Mouse (Mus musculus) embryonic stem cell, embryonic (primary cell): Measurements from ENCODE around the gene Gramd1a.

ENCODE experiments used
- CTCF ChIA-PET, 4 experiments: fragments of 300-600 bp in 2 of 4; fragments of 350-600 bp in 2 of 4; sonication (Branson Sonifier 250); formaldehyde crosslinking; loops; one replicate each; lab custom pipeline; 2022; ENCODE audit warnings: inconsistent platforms in 2 of 4; lab: Charles Lee
- POLR2A ChIA-PET, 4 experiments: fragments of 300-600 bp in 2 of 4; fragments of 350-600 bp in 2 of 4; sonication (Branson Sonifier 250); formaldehyde crosslinking; loops; one replicate each; lab custom pipeline; 2022; ENCODE audit warnings: antibody characterized with exemption in 4 of 4, inconsistent platforms in 1 of 4; lab: Charles Lee

Gramd1a gene

DNA sequence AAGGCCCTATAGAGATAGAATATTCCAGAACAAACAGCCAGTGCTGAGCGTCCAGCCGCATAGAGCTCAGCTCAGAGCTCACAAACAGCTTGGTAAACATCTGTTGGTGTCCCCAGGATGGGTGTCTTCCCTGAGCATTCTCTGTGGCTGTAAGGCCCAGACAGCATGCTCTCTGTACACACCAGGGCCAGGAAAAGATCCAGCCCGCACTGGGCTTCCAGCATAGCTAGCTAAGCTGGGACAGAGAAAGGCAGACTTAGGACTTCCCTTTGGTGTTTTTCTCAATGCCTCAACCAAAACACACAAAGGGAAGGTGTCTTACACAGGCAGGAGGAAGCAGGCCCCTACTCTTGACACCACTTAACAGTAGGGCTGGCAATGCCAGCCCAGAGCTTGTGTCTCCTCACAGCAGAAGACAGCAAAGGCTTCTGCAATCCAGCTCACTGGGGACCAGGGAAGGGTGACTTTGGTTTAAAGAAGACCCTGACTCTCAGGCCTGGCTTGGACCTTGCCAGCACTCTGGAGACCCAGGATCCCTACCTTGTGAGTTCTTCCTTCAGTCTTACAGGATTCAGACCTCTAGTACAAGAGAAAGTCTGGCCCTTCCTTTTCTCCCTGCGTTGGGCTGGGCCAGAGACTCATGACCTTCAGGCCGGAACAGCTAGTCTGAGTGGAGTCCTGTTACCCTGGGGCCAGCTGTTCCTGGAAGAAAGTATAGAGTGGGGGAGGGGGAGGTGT, at the start of gene Gramd1a:
Gene Gramd1a (minus strand): TSS at position 601 of the 738 bp plus-strand sequence.
- ChIA-PET POLR2A (interaction anchor here (0.6 to 3.0 kb wide), 25 partner anchors 8 to 967 kb away, joined by 3 to 20 read pairs (median 6); partner anchors contain the start of genes Scn1b (in 1 of the 4) and Usf2 (in 1 of the 4)), CTCF (interaction anchor here (0.5 to 2.9 kb wide), 48 partner anchors 8 to 530 kb away, joined by 3 to 29 read pairs (median 6); partner anchors contain the start of genes Cox6b1 (in 1 of the 4) and Lgi4 (in 1 of the 4))

DNA sequence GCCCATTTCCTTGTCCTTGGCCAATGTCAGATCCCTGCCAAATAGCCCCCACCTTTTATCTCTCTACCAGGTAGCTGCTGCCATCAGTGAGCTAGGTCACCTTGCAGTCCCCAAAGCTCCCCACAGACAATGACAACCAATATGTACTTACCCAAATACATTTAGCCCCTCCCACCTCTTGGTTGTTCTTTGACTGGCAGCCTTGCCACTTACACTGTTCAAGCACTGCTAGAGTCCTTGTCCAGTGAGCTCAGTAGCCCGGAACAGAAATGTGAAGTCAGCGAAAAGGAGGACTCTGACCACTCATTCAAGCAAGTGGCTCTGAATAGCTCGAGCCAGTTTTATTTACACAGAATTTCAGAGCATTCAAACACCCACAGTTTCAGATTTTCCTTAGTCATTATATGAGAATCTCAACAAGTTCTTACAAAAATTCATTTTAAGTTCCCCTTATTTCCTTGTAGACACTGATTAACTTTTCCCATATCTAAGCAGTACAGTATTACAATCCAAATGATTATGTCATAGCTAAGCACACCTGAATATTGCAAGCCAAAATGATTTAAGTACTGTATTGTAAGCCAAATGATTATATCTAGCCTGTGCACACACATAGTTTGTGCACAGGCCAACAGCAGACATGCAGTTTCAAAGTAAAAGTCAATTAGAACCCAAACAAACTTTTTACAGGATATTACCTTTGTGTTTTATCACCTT, 40.1 kb upstream of the Gramd1a start:
- ChIA-PET CTCF (no interaction called here), POLR2A (no interaction called here)

DNA sequence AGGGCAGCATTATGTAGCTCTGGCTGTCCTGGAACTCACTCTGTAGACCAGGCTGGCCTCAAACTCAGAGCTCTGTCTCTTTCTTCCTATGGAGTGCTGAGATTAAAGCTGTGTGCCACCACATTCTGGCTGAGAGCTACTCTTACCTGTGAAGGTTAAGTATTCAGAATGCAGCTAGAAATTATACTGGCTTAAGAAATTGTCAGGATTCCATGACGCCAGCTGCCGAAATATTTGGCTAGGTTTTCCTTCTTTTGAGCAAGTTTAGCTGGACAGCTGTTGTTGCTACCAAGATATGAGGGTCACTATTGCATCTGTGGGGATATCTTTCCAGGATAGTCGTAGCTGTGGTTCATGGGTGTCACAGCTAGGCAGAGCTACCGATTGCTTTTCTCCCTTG, 29.0 kb upstream of the Gramd1a start:
- ChIA-PET CTCF (interaction anchor here in 2 of 4 experiments (0.6 to 1.6 kb wide), 4 partner anchors 11 to 79 kb away, joined by 3 to 5 read pairs (median 4); no protein-coding TSS in a partner anchor), POLR2A (interaction anchor here in 1 of 4 experiments (1.2 kb wide), 1 partner anchor 28 kb away, joined by 3 read pairs; no protein-coding TSS in a partner anchor)

DNA sequence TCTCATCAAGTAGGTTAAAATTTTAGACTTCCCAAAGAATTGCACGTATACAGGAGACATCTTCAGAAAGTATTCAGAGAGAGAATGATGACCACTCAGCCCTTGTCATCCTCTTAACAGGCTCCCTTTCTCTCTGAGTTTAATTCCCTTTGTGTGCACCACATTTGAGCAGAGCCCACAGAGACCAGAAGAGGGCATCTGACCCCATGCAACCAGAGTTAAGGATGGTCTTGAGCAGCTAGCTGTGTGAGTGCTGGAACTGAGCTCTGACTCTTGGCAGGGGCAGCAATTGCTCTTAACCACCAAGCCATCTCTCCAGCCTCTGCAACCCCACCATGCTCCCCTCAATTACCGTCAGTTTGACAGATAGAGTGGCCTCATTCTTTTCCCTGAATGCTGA, 27.2 kb upstream of the Gramd1a start:
- CTCF ChIA-PET = interaction anchor here in 2 of 4 experiments (0.5 to 1.6 kb wide), 4 partner anchors 9 to 179 kb away, joined by 3 to 4 read pairs (median 3); no protein-coding TSS in a partner anchor
- POLR2A ChIA-PET = no interaction called here

DNA sequence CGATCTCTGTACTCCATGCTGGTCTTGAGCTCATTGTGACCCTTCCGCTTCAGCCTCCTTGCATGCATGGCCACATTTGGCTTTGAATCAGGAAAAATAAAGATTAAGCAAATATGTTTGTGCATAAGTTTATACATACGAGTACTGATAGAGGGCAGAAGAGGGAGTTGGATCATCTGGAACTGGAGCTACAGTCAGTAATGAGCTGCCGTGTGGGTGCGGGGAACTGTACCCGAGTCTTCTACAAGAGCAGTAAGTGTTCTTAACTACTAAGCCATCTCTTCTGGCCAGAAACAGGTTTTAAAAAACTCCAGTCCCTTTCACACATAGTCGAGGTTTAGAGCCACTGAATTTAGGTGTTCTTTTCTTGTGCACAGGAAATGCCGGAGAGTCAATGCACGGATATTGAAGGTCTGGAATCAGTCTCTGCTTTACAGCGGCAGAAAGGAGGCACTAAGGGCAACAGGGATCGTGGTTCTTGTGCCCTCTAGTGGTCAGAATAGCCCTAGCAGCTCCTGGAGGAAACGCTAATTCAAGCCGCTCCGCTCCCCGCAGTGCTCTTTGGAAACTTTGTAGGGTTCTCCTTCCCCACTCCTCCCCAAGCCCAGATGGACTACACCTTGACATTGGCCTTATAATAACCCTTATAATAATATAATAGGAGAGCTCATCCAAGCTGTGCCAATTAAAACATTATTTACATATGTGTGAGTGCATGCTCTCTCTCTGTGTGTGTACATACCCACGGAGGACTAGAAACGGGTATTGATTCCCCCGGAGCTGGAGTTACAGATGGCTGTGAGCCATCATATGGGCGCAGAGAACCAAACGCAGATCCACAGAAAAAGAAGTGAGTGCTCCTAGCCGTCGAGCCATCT, 21.4 kb upstream of the Gramd1a start:
- ChIA-PET POLR2A (interaction anchor here in 3 of 4 experiments (0.7 to 1.6 kb wide), 10 partner anchors 15 to 79 kb away, joined by 3 to 8 read pairs (median 4); partner anchors contain the start of gene Gramd1a (in 1 of the 3)), CTCF (interaction anchor here (0.6 to 2.4 kb wide), 48 partner anchors 9 to 367 kb away, joined by 3 to 17 read pairs (median 4); partner anchors contain the start of genes Gramd1a (in 3 of the 4) and Lgi4 (in 1 of the 4))

DNA sequence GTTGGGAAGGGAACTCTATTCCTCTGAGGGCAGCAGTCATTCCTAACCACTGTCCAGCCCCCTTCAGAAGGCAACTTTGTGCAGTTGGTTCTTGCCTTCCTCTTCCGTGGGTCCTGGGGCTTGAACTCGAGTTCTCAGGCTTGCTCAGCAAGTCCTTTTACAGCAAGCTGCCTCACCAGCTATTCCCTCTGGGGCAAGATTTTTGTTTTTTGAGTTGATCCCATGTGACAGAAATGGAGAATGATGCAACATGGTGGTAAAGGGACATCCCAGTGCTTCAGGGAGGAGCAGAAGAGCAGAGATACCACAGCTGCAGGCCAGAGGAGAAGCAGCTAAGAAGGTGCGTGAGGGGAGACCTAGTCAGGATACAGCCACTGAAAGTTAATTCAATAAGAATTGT, 19.4 kb upstream of the Gramd1a start:
- POLR2A ChIA-PET = interaction anchor here in 3 of 4 experiments (0.9 to 2.0 kb wide), 7 partner anchors 10 to 58 kb away, joined by 3 to 8 read pairs (median 6); partner anchors contain the start of gene Gramd1a (in 3 of the 3)
- CTCF ChIA-PET = interaction anchor here (1.0 to 4.0 kb wide), 13 partner anchors 13 to 78 kb away, joined by 3 to 26 read pairs (median 6); partner anchors contain the start of gene Gramd1a (in 3 of the 4)

DNA sequence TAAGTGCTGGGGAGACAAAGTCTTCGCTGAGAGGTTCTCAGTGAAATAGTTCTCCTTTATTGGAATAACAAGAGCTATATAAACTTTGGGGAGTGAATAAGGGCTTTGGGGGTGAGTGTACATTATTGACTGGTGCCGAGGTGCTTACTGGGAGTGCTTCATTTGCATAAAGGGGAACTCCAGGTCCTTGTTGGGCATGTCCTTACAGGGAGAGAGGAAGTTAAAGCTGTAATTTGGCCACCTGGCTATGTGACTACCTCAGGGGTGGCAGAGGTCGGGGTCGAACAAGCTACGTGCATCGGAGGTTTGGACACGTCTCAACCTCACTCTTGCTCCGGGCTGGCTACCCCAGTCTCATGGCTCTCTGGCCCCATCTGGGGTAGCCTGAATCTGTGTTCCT, 18.8 kb upstream of the Gramd1a start:
- ChIA-PET CTCF (interaction anchor here (0.5 to 4.0 kb wide), 17 partner anchors 9 to 135 kb away, joined by 3 to 26 read pairs (median 5); partner anchors contain the start of gene Gramd1a (in 3 of the 4)), POLR2A (interaction anchor here (0.9 to 2.0 kb wide), 13 partner anchors 10 to 122 kb away, joined by 3 to 8 read pairs (median 5); partner anchors contain the start of gene Gramd1a (in 4 of the 4))

DNA sequence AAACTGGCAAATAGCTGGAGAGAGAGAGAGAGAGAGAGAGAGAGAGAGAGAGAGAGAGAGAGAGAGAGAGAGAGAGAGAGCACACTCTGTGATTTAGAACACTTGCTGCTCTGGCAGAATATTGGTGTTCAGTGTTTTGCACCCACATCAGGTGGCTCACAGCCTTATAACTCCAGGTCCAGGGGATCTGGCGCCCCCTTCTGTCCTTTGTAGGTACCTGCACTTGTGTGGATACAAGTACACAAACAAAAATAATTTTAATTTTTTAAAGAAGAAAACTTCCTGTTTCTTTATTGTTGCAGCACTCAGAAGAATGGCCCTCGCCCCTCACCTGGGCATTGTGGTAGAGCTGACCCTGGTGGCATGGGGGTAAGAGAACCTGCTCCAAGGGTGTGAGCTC, 16.5 kb upstream of the Gramd1a start:
- POLR2A ChIA-PET = interaction anchor here in 2 of 4 experiments (0.6 to 0.8 kb wide), 4 partner anchors 16 to 1227 kb away, joined by 3 to 5 read pairs (median 4); no protein-coding TSS in a partner anchor
- CTCF ChIA-PET = interaction anchor here (0.5 to 4.0 kb wide), 26 partner anchors 10 to 310 kb away, joined by 3 to 26 read pairs (median 4); partner anchors contain the start of genes Gramd1a (in 2 of the 4) and Ffar1 (in 1 of the 4)

DNA sequence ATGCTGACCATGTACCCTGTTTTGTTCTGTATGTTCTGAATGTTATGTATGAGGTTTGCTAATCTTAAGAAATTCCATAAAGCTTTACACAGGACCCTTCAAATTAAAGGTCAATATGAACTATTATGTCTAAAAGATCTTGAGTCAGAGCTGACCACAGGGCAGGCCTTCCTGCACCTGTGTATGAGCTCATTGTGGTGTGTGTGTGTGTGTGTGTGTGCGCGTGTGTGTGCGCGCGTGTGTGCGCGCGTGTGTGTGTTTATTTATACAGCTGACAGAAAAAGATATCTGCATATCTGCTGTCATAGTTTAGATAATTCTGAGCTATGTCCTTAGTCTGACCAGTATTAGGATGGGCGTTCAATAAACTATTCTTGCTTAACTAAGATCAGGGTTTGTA, 14.8 kb upstream of the Gramd1a start:
- ChIA-PET POLR2A (interaction anchor here in 2 of 4 experiments (0.9 to 4.3 kb wide), 3 partner anchors 13 to 20 kb away, joined by 3 to 20 read pairs (median 3); partner anchors contain the start of gene Gramd1a (in 1 of the 2)), CTCF (interaction anchor here (0.6 to 4.0 kb wide), 9 partner anchors 14 to 388 kb away, joined by 3 to 29 read pairs (median 4); partner anchors contain the start of gene Gramd1a (in 1 of the 4))

DNA sequence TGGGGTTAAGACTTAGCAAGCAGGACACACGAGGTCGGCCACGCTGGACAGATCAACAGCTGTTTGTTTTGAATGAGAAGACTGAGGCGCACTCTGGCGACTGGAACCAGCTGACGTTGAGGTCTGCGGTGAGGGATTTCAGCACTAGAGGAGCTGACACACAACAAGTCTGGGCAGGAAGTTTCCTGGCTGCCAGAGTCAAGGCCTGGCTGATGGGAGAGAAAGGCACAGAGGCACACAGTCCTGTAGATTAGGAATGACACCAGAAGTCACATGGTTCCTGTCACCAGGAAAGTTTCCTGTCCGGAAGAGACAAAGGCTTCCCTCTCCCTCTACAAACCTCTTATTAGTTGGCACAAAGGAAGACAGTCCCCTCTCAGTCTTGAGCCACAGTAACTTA, 12.7 kb upstream of the Gramd1a start:
- ChIA-PET CTCF (interaction anchor here in 3 of 4 experiments (0.5 to 4.0 kb wide), 9 partner anchors 8 to 86 kb away, joined by 3 to 29 read pairs (median 4); partner anchors contain the start of gene Gramd1a (in 3 of the 3)), POLR2A (interaction anchor here in 3 of 4 experiments (1.4 to 4.3 kb wide), 5 partner anchors 10 to 20 kb away, joined by 3 to 20 read pairs (median 5); partner anchors contain the start of gene Gramd1a (in 1 of the 3))

DNA sequence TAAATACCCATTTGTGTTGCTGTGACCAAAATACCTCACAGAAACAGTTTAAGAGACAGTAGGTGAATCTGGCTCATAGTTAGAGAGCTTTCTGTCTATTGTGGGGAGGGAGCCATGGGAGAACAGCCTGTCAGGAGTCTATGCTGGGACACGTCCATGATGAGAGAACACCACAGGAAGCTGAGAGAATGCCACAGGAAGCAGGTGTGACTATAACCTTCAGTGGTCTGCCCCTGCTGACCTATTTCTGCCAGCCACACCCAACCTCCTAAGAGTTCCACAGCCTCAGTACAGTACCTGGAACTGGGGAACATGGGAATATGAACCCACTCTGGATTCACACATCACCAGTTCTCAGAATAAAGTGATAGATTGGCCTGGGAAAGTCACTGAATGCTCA, 9.1 kb upstream of the Gramd1a start:
- ChIA-PET POLR2A (interaction anchor here in 3 of 4 experiments (1.0 to 1.3 kb wide), 5 partner anchors 9 to 19 kb away, joined by 3 to 4 read pairs (median 3); partner anchors contain the start of gene Gramd1a (in 1 of the 3)), CTCF (interaction anchor here in 1 of 4 experiments (2.0 kb wide), 1 partner anchor 9 kb away, joined by 14 read pairs; the partner anchor contains the start of gene Gramd1a)

DNA sequence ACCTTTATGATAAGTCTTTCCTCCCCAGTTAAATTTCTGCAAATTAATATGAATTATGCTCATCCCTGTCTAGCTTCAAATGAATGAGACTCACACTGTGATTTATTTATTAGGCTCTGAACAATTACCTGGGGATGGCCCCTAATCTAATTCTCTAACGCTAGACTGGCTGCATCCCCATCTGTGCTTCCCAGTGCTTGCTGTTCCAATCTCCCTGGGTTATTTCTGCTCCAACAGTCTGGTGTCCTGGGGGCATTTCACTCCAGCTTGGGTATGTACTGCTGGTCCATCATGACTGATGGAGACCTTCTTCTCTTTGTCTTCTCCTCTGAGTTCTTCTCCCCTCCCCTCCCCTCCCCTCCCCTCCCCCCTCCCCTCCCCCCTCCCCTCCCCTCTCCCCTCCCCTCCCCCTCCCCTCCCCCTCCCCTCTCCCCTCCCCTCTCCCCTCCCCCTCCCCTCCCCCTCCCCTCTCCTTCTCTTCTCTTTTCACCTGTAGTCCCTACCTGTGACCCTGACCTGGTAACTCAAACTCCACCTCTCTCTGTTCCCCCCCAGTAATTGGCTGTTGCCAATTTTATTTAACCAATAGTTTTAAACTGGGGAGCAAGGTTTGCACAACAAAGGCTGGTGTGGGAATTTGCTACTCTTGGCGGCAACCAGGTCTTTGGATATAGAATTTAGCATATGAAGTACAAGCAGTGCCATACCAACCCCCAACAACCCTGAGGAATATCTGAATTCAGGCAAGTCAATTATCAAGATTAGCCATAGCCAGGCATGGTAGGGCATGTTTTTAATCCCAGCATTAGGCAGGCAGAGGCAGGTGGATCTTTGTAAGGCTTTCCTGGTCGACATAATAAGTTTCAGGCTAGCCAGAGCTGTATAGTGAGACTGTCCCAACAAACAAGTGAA, 8.2 kb upstream of the Gramd1a start:
- CTCF ChIA-PET = no interaction called here
- POLR2A ChIA-PET = interaction anchor here in 2 of 4 experiments (1.0 to 1.3 kb wide), 5 partner anchors 8 to 19 kb away, joined by 3 to 4 read pairs (median 3); partner anchors contain the start of gene Gramd1a (in 1 of the 2)

DNA sequence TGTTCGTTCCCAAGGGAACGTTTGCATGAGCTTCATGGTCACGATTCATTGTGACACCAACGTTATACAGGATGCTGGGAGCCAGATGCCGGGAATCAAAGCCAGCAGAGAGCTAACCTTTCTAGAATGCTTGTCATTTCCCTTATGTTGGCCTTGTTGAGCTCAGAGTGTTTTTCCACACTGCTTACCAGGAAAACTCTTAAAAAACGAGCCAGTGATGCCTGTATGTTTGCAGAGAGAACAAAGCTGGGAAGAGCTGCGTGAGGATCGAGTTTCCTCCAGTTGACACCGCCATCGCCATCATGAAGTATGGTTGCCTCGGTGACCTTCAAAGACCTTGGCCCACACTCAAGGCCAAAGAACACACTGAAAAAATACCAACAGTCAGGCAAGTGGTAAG, 6.6 kb upstream of the Gramd1a start:
- ChIA-PET POLR2A (interaction anchor here in 2 of 4 experiments (0.8 to 1.1 kb wide), 7 partner anchors 11 to 33 kb away, joined by 3 to 11 read pairs (median 3); no protein-coding TSS in a partner anchor), CTCF (interaction anchor here (0.6 to 1.6 kb wide), 7 partner anchors 10 to 107 kb away, joined by 3 to 5 read pairs (median 3); no protein-coding TSS in a partner anchor)

DNA sequence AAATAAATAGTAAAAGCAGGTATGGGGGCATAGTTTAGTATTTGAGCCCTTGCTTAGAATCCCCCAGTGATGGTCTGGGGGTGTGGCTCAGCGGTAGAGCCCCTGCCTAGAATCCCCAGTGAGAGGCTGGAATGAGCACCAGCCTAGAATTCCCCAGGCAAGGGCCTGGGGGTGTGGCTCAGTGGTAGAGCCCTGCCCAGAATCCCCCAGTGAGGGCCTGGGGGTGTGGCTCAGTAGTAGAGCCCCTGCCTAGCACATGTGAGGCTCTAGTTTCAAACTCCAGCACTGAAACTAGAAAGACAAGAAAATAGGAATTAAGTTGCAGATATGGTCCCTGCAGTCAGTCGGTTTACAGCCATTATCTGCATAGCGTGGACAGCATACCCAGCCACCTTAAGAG, 6.1 kb upstream of the Gramd1a start:
- ChIA-PET POLR2A (interaction anchor here in 2 of 4 experiments (0.8 to 1.1 kb wide), 5 partner anchors 10 to 33 kb away, joined by 3 to 11 read pairs (median 4); no protein-coding TSS in a partner anchor), CTCF (interaction anchor here in 2 of 4 experiments (0.6 to 1.6 kb wide), 5 partner anchors 11 to 106 kb away, joined by 3 to 5 read pairs (median 3); no protein-coding TSS in a partner anchor)

DNA sequence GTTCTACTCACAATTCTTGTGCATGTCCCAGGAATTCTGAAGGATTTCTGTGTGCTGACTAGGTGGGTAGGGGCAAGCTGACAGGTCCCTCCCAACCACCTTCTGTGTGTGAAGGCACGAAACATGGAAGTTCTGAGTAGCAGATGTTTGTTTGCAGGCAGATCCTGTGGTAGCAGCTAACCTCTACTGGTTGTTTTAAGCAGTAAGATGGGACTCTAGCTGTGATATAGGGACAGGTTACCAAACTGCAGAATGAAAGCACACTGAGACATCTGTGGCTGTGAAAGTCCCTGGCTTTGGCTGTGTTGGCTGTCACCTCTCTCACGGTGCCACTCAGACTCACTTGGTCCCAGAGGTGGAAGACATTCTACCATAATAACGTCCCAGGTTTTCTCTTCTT, 5.5 kb upstream of the Gramd1a start:
- ChIA-PET POLR2A (no interaction called here), CTCF (no interaction called here)
